Mouse (Mus musculus): ENCODE measurements around the gene Rbfox2. TPM values are rescaled to one million over a fixed set of nuclear protein-coding genes. Genes with fewer than 3 reads are reported as not detected.

The Rbfox2 gene
- polyA plus RNA-seq, 1 experiment from 2014 or later = 57.8 TPM

DNA sequence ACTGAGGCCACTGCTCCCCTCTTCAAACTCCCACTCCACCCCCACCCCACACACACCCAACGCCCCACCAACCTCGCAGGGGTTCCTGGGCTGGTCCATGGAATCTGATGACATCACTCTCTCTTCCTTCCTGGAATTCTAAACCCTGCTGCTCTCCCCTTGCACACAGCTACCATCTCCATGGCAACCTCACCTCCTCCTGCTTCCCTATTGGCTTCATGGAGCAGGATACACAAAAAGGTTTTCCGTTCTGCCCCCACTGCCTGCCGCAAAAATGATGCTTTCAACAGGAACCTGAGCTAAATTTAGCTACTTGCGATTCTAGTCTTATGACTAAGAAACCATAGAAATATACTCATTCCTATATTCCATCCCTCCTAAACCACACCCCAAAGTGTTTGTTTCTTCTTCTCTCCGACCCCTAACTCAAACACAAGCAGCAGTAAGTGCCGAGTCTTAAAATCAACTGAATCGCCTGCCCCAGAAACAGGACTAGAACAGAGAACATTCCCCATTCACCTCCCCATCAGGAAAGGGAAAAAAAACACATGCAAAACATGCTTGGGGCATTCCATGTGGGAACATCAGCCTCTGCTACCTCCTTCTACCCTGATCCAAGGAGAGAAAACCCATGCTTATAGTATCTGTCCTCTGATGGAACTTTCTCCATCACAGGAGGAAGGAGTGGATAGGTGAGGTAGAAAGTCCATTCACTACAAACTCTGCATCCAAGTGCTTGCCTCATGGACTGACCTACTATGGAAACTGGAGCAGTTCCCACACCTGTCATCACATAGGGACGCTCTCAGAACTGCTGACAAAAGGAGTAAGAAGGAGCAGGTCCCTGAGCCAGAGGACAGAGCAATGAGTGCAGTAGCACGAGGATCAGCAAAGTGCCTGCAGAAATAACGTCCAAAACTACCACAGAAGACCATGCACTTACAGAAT is 61.1 kb downstream of the Rbfox2 start:
- 15% methylated on average over 11 of the region's 11 CpGs for WGBS
- Histone ChIP-seq H3K27ac (peak overlapping the region; percentile 71), H3K4me3 (no peak overlapping the region; the same call in 1 of the 2 replicates), H3K27me3 (no peaks in the 10 kb centered on the region), H3K4me1 (peaks cover 52% of the 10 kb centered on the region), H3K9ac (no peak overlapping the region), H3K9me3 (no peaks in the 10 kb centered on the region), H3K4me2 (peak overlapping the region; percentile 48), H3K36me3 (no peaks in the 10 kb centered on the region)
- ATAC-seq (ENCODE audit: insufficient number of reproducible peaks, insufficient read depth, low FRiP score, low TSS enrichment, low read depth) = no peak

DNA sequence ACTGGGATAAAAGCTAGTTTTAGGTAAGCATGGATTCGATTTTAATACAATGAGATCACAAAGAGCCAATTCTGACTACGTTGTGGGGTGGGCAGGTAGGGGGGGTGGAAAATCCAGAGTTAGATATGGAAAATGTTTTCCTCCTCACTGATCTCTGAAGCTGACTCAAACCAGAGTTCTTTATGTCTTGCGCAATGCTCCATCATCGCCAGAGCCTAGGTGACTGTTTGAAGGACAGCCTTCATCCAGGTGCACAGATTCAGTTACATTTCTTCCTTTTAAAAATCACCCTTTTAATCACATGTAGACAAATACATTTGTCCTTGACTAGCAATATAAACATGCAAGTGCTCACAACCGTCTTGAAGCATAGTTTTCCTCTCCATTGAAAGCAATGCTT is 62.2 kb downstream of the Rbfox2 start:
- Histone ChIP-seq H3K27me3 (no peaks in the 10 kb centered on the region), H3K9me3 (no peaks in the 10 kb centered on the region), H3K9ac (no peak overlapping the region), H3K27ac (no peak overlapping the region), H3K4me2 (no peak overlapping the region), H3K4me3 (no peak overlapping the region), H3K4me1 (peaks cover 53% of the 10 kb centered on the region), H3K36me3 (no peaks in the 10 kb centered on the region)
- 73% methylated on average over 5 of the region's 5 CpGs for WGBS
- ATAC-seq (ENCODE audit: insufficient number of reproducible peaks, insufficient read depth, low FRiP score, low TSS enrichment, low read depth) = no peak

DNA sequence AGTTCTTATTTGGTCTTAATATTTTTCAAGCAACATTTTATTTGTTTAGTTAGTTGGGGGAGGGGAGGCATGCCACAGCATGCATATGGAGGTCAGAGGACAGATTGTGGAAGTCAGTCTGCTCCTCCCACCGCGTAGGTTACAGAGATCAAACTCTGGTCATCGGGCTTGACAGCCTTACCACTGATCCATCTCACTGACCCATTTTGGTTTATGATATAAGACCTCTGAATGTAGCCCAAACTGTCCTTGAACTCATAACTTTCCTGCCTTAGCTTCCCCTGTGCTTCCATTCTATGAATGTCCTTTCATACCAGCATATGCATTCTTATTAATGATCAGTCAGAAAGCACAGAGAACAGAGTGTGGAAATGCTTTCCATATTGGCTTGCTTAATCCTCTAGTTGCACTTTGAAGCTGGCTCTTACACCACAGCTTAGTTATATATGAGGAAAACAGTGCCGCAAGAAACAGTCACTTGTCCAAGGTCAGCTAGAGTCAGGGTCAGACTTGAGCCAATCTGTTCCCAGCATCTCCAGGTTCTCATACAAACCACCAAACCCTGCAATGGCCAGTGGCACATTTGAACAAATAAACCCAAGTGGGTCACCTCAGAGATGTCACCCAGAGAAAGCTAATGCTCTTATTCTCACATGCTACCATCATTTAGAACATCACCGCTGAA is 62.8 kb downstream of the Rbfox2 start:
- no peak for ATAC-seq (ENCODE audit: insufficient number of reproducible peaks, insufficient read depth, low FRiP score, low TSS enrichment, low read depth)
- H3K9me3 ChIP-seq = no peaks in the 10 kb centered on the region
- H3K4me2 ChIP-seq = no peak overlapping the region
- H3K4me1 ChIP-seq = peaks cover 51% of the 10 kb centered on the region
- no peaks in the 10 kb centered on the region for H3K36me3 ChIP-seq
- no peak overlapping the region for H3K9ac ChIP-seq
- 79% methylated on average over 5 of the region's 5 CpGs for WGBS
- no peaks in the 10 kb centered on the region for H3K27me3 ChIP-seq
- H3K4me3 ChIP-seq = no peak overlapping the region
- peak overlapping the region; percentile 11; the same call in 1 of the 2 replicates for H3K27ac ChIP-seq

DNA sequence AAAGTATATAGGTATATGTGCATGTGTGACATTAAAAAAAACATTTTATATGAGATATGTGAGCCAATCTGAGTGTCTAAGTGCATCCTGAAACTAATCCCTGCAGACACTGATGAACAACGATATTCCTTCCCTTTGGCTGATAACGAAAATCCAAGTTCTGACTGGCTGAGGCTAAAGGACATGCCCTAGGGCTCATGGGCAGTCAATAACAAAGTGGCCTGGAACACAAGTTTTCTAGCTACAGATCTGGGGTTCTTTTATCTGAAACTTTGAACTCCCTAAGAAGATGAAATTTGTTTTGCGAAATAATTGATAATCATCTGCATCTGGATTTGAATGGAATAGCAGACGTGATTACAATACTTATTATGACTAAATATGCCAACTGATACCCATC is 66.2 kb downstream of the Rbfox2 start:
- no peak overlapping the region for H3K4me3 ChIP-seq
- no peak overlapping the region for H3K4me2 ChIP-seq
- no peaks in the 10 kb centered on the region for H3K9me3 ChIP-seq
- H3K9ac ChIP-seq = no peak overlapping the region
- ATAC-seq (ENCODE audit: insufficient number of reproducible peaks, insufficient read depth, low FRiP score, low TSS enrichment, low read depth) = no peak
- no peaks in the 10 kb centered on the region for H3K36me3 ChIP-seq
- H3K4me1 ChIP-seq = peaks cover 52% of the 10 kb centered on the region
- no peak overlapping the region for H3K27ac ChIP-seq
- no peaks in the 10 kb centered on the region for H3K27me3 ChIP-seq
- 67% methylated on average over 4 of the region's 4 CpGs for WGBS

DNA sequence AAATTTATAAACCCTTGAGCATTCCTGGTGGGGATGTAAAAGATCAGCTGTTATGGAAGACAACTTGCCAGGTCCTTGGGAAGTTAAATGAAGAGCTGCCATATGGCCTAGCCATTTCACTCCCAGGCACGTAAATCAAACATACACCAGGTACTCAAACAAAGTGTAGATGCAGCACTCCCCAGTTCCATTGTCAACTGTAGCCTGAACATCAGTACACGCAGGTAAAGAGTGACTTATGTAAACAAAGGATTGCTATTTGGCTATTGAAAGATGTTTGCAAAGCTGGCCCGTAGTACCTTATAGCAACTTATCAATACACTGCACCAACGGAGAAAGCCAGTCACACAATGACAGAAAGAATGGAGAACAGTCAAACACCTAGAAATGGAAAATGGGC is 67.2 kb downstream of the Rbfox2 start:
- no peaks in the 10 kb centered on the region for H3K36me3 ChIP-seq
- no peaks in the 10 kb centered on the region for H3K9me3 ChIP-seq
- no peak overlapping the region for H3K4me3 ChIP-seq
- no peak overlapping the region for H3K27ac ChIP-seq
- peaks cover 55% of the 10 kb centered on the region for H3K4me1 ChIP-seq
- no peaks in the 10 kb centered on the region for H3K27me3 ChIP-seq
- ATAC-seq (ENCODE audit: insufficient number of reproducible peaks, insufficient read depth, low FRiP score, low TSS enrichment, low read depth) = no peak
- no peak overlapping the region for H3K4me2 ChIP-seq
- 86% methylated on average over 4 of the region's 4 CpGs for WGBS
- no peak overlapping the region for H3K9ac ChIP-seq

DNA sequence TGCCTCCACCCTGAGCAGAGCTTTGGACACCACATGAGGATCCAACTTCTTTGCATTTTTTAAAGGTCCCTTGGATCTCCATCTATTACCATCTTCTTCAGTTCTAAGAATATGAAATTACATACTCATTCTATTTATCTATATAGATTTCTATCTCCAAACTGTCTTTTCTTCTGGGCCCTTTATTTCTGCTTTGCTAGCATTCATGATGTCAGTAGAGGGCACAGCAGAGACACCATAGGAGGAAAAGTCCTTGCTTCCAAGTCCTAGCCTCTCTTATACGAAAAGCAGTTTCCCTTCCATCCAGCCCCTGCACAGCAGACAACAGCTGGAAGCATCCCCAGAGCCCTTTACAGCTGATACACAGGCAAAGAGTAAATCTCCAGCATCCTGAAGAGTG is 69.1 kb downstream of the Rbfox2 start:
- 30% methylated on average over 1 of the region's 1 CpGs for WGBS
- Histone ChIP-seq H3K4me1 (peaks cover 58% of the 10 kb centered on the region), H3K4me2 (no peak overlapping the region), H3K9ac (no peak overlapping the region), H3K36me3 (no peaks in the 10 kb centered on the region), H3K27ac (no peak overlapping the region), H3K4me3 (no peak overlapping the region), H3K9me3 (no peaks in the 10 kb centered on the region), H3K27me3 (no peaks in the 10 kb centered on the region)
- ATAC-seq (ENCODE audit: insufficient number of reproducible peaks, insufficient read depth, low FRiP score, low TSS enrichment, low read depth) = no peak

DNA sequence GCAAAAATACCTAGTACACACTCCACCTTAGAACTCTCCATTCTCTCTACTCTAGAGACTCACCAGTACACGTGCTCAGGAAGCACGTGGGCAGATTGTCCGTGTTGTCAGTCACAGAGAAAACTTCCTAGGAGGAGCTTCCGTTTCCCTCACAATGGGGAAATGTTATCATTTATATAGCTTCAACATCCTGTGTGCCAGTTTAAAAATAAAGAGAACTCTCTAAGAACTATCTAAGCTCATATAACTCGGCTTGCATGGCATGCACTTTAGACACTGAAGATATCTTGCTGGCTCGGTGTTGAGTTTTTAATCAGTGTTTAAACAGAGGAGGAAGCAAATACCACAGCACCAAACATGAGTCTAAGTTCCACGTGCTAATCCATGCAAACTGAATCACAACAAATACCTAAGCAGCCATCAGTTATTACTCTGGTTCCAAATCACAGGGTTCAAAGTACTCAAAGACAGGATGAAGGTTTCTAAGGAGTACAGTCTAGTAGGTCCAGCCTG is 70.7 kb downstream of the Rbfox2 start:
- H3K36me3 ChIP-seq = no peaks in the 10 kb centered on the region
- no peak overlapping the region for H3K27ac ChIP-seq
- no peaks in the 10 kb centered on the region for H3K27me3 ChIP-seq
- no peaks in the 10 kb centered on the region for H3K9me3 ChIP-seq
- H3K4me3 ChIP-seq = no peak overlapping the region
- no peak for ATAC-seq (ENCODE audit: insufficient number of reproducible peaks, insufficient read depth, low FRiP score, low TSS enrichment, low read depth)
- peaks cover 58% of the 10 kb centered on the region for H3K4me1 ChIP-seq
- no peak overlapping the region for H3K4me2 ChIP-seq
- 74% methylated on average over 7 of the region's 7 CpGs for WGBS
- no peak overlapping the region for H3K9ac ChIP-seq

DNA sequence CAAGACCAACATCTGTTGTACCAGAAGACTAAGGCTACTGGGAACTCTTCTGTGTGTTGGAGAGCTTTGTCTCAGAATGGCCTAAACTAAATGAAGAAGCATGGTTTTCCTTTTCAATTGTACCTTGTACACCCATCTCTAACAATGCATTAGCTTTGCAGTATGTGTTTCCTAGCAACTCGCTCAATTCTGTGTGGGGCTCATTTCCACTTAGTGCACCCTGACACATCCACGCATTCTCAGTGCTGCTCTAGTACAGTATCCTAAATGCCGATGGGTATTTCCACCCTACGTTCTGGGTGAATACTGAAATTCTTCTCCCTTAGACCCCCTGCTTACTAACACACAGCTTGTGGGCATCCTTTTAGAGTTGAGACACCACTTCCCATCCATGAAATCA is 71.3 kb downstream of the Rbfox2 start:
- no peaks in the 10 kb centered on the region for H3K27me3 ChIP-seq
- H3K36me3 ChIP-seq = no peaks in the 10 kb centered on the region
- H3K4me1 ChIP-seq = peaks cover 61% of the 10 kb centered on the region
- ATAC-seq (ENCODE audit: insufficient number of reproducible peaks, insufficient read depth, low FRiP score, low TSS enrichment, low read depth) = no peak
- no peak overlapping the region for H3K9ac ChIP-seq
- H3K27ac ChIP-seq = no peak overlapping the region
- H3K4me3 ChIP-seq = no peak overlapping the region
- WGBS = 84% methylated on average over 4 of the region's 4 CpGs
- no peaks in the 10 kb centered on the region for H3K9me3 ChIP-seq
- no peak overlapping the region for H3K4me2 ChIP-seq

DNA sequence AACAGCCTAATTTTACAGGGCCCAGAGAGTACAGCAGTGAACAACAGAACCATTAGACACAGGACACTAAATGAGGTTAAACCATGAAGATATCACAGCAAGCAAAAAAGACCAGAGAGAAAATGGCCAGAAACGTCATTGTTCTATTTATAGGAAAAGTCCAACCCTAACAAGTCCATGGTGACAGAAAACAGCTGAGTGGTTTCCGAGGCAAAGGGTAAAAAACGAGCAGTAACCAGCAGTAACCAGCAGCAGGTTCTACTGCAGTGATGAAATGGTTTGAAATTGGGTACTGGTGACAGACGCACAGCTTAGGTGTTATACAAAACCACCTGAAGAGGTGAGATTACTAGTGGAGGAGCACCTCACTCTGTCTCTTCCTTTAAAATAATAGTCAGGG is 72.5 kb downstream of the Rbfox2 start:
- no peak overlapping the region for H3K9ac ChIP-seq
- ATAC-seq (ENCODE audit: insufficient number of reproducible peaks, insufficient read depth, low FRiP score, low TSS enrichment, low read depth) = no peak
- H3K4me2 ChIP-seq = no peak overlapping the region
- H3K9me3 ChIP-seq = no peaks in the 10 kb centered on the region
- 0 out of 2 replicates have a peak overlapping the region, but pooled peaks have one; percentile 2 for H3K27ac ChIP-seq
- no peak overlapping the region for H3K4me3 ChIP-seq
- 54% methylated on average over 4 of the region's 4 CpGs for WGBS
- H3K27me3 ChIP-seq = no peaks in the 10 kb centered on the region
- no peaks in the 10 kb centered on the region for H3K36me3 ChIP-seq
- H3K4me1 ChIP-seq = peaks cover 60% of the 10 kb centered on the region

DNA sequence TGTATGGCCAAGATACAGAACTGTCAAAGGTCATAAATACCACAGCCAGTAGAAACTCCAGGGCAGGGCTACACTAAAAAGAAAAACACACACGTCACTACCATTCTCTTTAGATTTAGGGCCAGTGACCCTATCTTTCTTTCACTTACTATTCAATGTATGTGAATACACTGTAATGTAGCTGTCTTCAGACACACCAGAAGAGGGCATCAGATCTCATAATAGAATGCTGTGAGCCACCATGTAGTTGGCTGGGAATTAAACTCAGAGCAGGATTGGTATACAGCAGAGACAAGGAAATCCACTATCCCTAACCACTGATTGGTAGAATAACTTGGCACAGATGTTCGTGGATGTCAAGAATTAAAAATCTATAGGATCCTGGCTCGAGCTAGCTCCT is 76.7 kb downstream of the Rbfox2 start:
- H3K4me2 ChIP-seq = no peak overlapping the region
- whole genome bisulfite sequencing = 60% methylated on average over 3 of the region's 3 CpGs
- no peaks in the 10 kb centered on the region for H3K9me3 ChIP-seq
- H3K36me3 ChIP-seq = 0 out of 2 replicates have a peak, but pooled peaks cover 4% of the 10 kb centered on the region
- H3K4me1 ChIP-seq = peaks cover 43% of the 10 kb centered on the region
- no peak overlapping the region for H3K9ac ChIP-seq
- no peak overlapping the region for H3K27ac ChIP-seq
- ATAC-seq (ENCODE audit: insufficient number of reproducible peaks, insufficient read depth, low FRiP score, low TSS enrichment, low read depth) = no peak
- H3K27me3 ChIP-seq = no peaks in the 10 kb centered on the region
- H3K4me3 ChIP-seq = no peak overlapping the region

DNA sequence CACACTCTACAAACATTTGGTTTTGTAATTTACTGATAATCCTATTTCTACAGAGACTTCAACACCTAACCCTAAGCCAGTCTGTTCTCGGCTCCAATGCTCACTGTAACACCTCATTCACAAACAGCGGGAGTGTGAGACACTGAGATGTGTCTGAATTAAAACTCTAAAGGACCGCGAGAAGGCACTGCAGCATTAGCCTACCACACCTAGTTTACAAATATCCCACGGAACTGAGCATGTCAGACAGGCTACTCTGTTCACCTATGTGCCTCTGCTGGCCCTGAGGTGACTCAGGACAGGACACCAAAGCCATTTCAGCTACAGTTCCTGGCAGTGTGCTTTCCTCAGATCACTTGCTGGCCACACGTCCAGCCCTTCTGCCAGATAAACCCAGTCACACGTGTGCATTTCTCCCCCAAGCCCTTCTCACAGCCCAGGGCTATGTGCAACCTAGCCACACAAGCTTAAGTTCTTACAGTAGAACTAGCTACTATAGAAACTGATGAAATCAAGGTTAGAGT is 79.9 kb downstream of the Rbfox2 start:
- no peak overlapping the region for H3K4me2 ChIP-seq
- H3K27ac ChIP-seq = peak overlapping the region; percentile 24; the same call in 1 of the 2 replicates
- H3K9me3 ChIP-seq = no peaks in the 10 kb centered on the region
- no peak for ATAC-seq (ENCODE audit: insufficient number of reproducible peaks, insufficient read depth, low FRiP score, low TSS enrichment, low read depth)
- H3K36me3 ChIP-seq = 0 out of 2 replicates have a peak, but pooled peaks cover 4% of the 10 kb centered on the region
- H3K27me3 ChIP-seq = no peaks in the 10 kb centered on the region
- H3K9ac ChIP-seq = no peak overlapping the region
- WGBS = 71% methylated on average over 7 of the region's 7 CpGs
- no peak overlapping the region for H3K4me3 ChIP-seq
- H3K4me1 ChIP-seq = peaks cover 32% of the 10 kb centered on the region
